Mouse (Mus musculus): ENCODE results near the gene Nampt. TPM values are rescaled to one million over a fixed set of nuclear protein-coding genes. Genes with fewer than 3 reads are reported as not detected.
A peak's percentile ranks its signal among the peaks of the same experiment; 100 is the strongest.

Nampt gene
- total RNA-seq, 2 experiments from 2014 or later, result 24.4 to 40.3 TPM

- no peak for ATAC-seq (replicated peaks; ENCODE audit: low FRiP score, low TSS enrichment, poor library complexity, severe bottlenecking)
These were observed 73.9 kb downstream of the Nampt start for GRCm38 (mm10) chr12:32893212-32893611.

GRCm38 (mm10) chr12:32895806-32896205, 76.5 kb downstream of the Nampt start:
- ATAC-seq (replicated peaks; ENCODE audit: low FRiP score, low TSS enrichment, poor library complexity, severe bottlenecking), result no peak

GRCm38 (mm10) chr12:32896496-32896895, 77.2 kb downstream of the Nampt start:
- ATAC-seq (replicated peaks; ENCODE audit: low FRiP score, low TSS enrichment, poor library complexity, severe bottlenecking), result no peak

- peak; percentile 94 for ATAC-seq (replicated peaks; ENCODE audit: low FRiP score, low TSS enrichment, poor library complexity, severe bottlenecking)
These were observed 78.1 kb downstream of the Nampt start for GRCm38 (mm10) chr12:32897199-32898120.

GRCm38 (mm10) chr12:32901005-32901404, 81.7 kb downstream of the Nampt start:
- no peak for ATAC-seq (replicated peaks; ENCODE audit: low FRiP score, low TSS enrichment, poor library complexity, severe bottlenecking)

Other genes starting within 250 kb of the Nampt start
- gene Sypl, start 134.3 kb downstream of the Nampt start, total RNA-seq (2014; fragmentation: Nextera tagmentation), result 34.3 and 36.1 TPM in 2 replicates
- 33.3 and 53.2 TPM in 2 replicates for gene Sypl, start 134.3 kb downstream of the Nampt start, total RNA-seq (2017)

Data from megakaryocyte-erythroid progenitor cell, adult 5-6 weeks (primary cell).